Mouse (Mus musculus): ENCODE measurements at regions not wholly inside any gene's neighbourhood (a gene's known extent, or its start where the extent isn't known, plus 50 kb on each side); places are given as distances from the start of the nearest gene placed in this dataset.

DNA sequence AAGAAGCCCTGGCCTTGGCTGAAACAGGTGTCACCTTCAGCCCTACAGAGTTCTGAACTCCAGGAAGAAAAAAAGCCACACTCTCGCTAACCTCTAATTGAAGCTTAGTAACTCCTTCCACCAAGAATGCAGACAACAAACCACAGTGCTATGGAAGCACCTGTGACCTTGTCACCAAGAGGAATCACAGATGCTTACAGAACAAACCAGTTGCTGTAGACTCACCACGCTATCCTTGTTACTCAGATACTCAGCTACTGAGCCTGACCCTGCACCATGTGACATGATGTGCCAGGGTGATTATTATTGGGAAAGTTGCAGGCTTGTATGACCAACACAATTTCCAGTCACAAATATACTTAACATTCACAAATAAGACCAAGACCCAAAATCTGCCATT lies 104.6 kb downstream of the Sp3 start:
- H3K9me3 ChIP-seq (replicated peaks; ENCODE audit: control insufficient read depth, low read length) = no peaks in the 10 kb centered on the region
- H3K9ac ChIP-seq (ENCODE audit: low read depth, low read length) = no peak overlapping the region
- no peak overlapping the region for H3K4me2 ChIP-seq
- 58% methylated on average over 2 of the region's 2 CpGs for WGBS (ENCODE audit: insufficient replicate concordance)
- H3K4me3 ChIP-seq (ENCODE audit: low read depth, low read length) = no peak overlapping the region
- H3K4me1 ChIP-seq (ENCODE audit: control insufficient read depth, insufficient read depth, low read length) = no peaks in the 10 kb centered on the region
- no peak for ATAC-seq (replicated peaks; ENCODE audit: insufficient number of reproducible peaks, low FRiP score, low TSS enrichment)
- no peak overlapping the region for H3K27ac ChIP-seq (ENCODE audit: low read depth, low read length)
- no peaks in the 10 kb centered on the region for H3K27me3 ChIP-seq (ENCODE audit: control insufficient read depth, insufficient read depth, low read length)
- H3K36me3 ChIP-seq (ENCODE audit: control insufficient read depth, insufficient read depth, low read length) = no peaks in the 10 kb centered on the region

DNA sequence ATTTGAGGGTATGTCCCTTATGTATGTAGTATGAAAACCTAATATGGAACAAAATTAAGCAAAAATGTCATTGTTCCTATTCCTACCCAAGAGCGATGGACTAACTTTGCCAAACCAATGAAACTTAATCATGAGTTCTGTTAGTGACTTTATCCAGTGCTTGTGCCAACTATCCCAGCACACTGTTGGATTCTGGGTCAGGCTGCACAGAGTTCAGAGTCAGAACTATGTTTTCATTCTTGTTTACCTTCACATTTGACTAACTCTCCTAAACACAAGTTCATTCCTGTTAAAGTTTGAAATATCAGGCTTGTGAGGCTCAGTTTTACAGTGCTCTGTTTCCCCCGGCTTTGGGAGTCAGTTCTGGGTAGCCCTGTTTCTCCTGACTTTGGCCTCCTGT lies 100.2 kb downstream of the Sp3 start:
- Histone ChIP-seq H3K9ac (ENCODE audit: low read depth, low read length) (no peak overlapping the region), H3K36me3 (ENCODE audit: control insufficient read depth, insufficient read depth, low read length) (no peaks in the 10 kb centered on the region), H3K9me3 (replicated peaks; ENCODE audit: control insufficient read depth, low read length) (no peaks in the 10 kb centered on the region), H3K4me1 (ENCODE audit: control insufficient read depth, insufficient read depth, low read length) (no peaks in the 10 kb centered on the region), H3K27ac (ENCODE audit: low read depth, low read length) (no peak overlapping the region), H3K4me2 (no peak overlapping the region), H3K27me3 (ENCODE audit: control insufficient read depth, insufficient read depth, low read length) (no peaks in the 10 kb centered on the region), H3K4me3 (ENCODE audit: low read depth, low read length) (no peak overlapping the region)
- no peak for ATAC-seq (replicated peaks; ENCODE audit: insufficient number of reproducible peaks, low FRiP score, low TSS enrichment)
- 90% methylated on average over 2 of the region's 2 CpGs for WGBS (ENCODE audit: insufficient replicate concordance)

DNA sequence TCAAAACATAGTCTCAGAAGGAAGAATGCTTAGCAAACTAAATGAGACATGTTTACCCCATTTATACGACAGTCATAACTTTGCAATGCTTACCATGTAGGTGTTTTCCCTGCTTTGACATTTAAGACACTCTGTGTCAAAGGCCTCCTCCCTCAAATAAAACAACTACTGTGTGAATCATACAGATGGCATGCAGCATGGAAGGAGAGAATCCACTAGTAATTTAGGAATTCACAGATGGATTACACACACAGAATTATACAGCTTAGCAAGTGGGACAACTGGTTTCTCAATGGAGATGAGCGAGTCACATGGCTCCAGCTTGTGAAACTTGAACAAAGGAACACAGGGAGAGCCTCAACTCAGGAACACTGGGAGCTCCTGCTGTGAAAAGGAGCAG lies 98.7 kb downstream of the Sp3 start:
- Histone ChIP-seq H3K4me3 (ENCODE audit: low read depth, low read length) (no peak overlapping the region), H3K4me1 (ENCODE audit: control insufficient read depth, insufficient read depth, low read length) (no peaks in the 10 kb centered on the region), H3K9me3 (replicated peaks; ENCODE audit: control insufficient read depth, low read length) (no peaks in the 10 kb centered on the region), H3K27ac (ENCODE audit: low read depth, low read length) (no peak overlapping the region), H3K36me3 (ENCODE audit: control insufficient read depth, insufficient read depth, low read length) (no peaks in the 10 kb centered on the region), H3K4me2 (no peak overlapping the region), H3K9ac (ENCODE audit: low read depth, low read length) (no peak overlapping the region), H3K27me3 (ENCODE audit: control insufficient read depth, insufficient read depth, low read length) (no peaks in the 10 kb centered on the region)
- no peak for ATAC-seq (replicated peaks; ENCODE audit: insufficient number of reproducible peaks, low FRiP score, low TSS enrichment)
- WGBS (ENCODE audit: insufficient replicate concordance) = 78% methylated on average over 2 of the region's 2 CpGs

DNA sequence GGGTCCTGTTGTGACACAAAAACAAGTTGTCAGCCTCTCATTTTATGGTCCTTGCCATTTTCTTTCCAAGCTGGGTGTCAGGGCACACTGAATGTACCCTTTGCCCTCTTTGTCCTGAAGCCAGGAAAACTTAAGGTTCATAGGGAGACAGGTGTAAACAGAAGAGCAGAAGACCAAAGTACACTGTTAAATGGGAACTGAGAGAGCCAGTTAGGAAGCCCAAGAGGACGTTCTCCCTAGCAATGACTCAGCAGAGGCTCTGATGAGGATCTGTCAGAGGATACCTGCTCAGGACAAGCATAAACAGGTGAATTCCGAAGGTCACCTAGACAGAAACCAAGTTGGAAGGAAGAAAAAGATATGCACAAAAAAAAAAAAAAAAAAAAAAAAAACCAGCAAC lies 94.0 kb downstream of the Sp3 start:
- H3K27ac ChIP-seq (ENCODE audit: low read depth, low read length) = no peak overlapping the region
- no peaks in the 10 kb centered on the region for H3K27me3 ChIP-seq (ENCODE audit: control insufficient read depth, insufficient read depth, low read length)
- no peak overlapping the region for H3K4me3 ChIP-seq (ENCODE audit: low read depth, low read length)
- H3K4me2 ChIP-seq = no peak overlapping the region
- no peaks in the 10 kb centered on the region for H3K9me3 ChIP-seq (replicated peaks; ENCODE audit: control insufficient read depth, low read length)
- 75% methylated on average over 2 of the region's 2 CpGs for whole genome bisulfite sequencing (ENCODE audit: insufficient replicate concordance)
- ATAC-seq (replicated peaks; ENCODE audit: insufficient number of reproducible peaks, low FRiP score, low TSS enrichment) = no peak
- H3K9ac ChIP-seq (ENCODE audit: low read depth, low read length) = no peak overlapping the region
- peaks cover 3% of the 10 kb centered on the region; the same call in 1 of the 2 replicates for H3K4me1 ChIP-seq (ENCODE audit: control insufficient read depth, insufficient read depth, low read length)
- no peaks in the 10 kb centered on the region for H3K36me3 ChIP-seq (ENCODE audit: control insufficient read depth, insufficient read depth, low read length)
